Mouse (Mus musculus) thymus, adult 2 months (tissue): ENCODE measurements at regions not wholly inside any gene's neighbourhood (a gene's known extent, or its start where the extent isn't known, plus 50 kb on each side); places are given as distances from the start of the nearest gene placed in this dataset.

ENCODE experiments used
- DNase-seq: peaks from one replicate; pipeline ENCODE4 v3.0.0; 2021
- H3K27ac ChIP-seq: fragments of 200-500 bp; 2 replicates; pipeline ENCODE4 v1.5.1; 2012; ENCODE audit warnings: low read length, control low read depth; ENCODE audit not compliant: control insufficient read depth, insufficient read depth
- H3K27me3 ChIP-seq: fragments of 200-500 bp; 2 replicates; pipeline ENCODE4 v1.6.1; 2012; ENCODE audit warnings: mild to moderate bottlenecking, low read length, moderate library complexity, mixed read lengths; ENCODE audit not compliant: control insufficient read depth, insufficient read depth
- H3K36me3 ChIP-seq: fragments of 200-500 bp; 2 replicates; pipeline ENCODE4 v1.6.1; 2012; ENCODE audit warnings: mild to moderate bottlenecking, low read length, moderate library complexity; ENCODE audit not compliant: control insufficient read depth, insufficient read depth
- H3K4me1 ChIP-seq: fragments of 200-500 bp; replicated peaks from 2 replicates; pipeline ENCODE4 v1.6.1; 2012; ENCODE audit warnings: low read length; ENCODE audit not compliant: control insufficient read depth, insufficient read depth
- H3K4me3 ChIP-seq: fragments of 200-500 bp; 2 replicates; pipeline ENCODE4 v1.5.1; 2012; ENCODE audit warnings: mild to moderate bottlenecking, low read length, control low read depth, moderate library complexity; ENCODE audit not compliant: control insufficient read depth, insufficient read depth
- CTCF ChIP-seq: fragments of 200-500 bp; IDR thresholded peaks from 2 replicates; pipeline ENCODE4 v1.5.1; 2012; ENCODE audit warnings: mild to moderate bottlenecking, control low read depth, low read length, moderate library complexity, borderline replicate concordance; ENCODE audit not compliant: control insufficient read depth, poor library complexity, insufficient read depth; ENCODE audit errors: extremely low read depth
- POLR2A ChIP-seq: fragments of 200-500 bp; IDR thresholded peaks from 2 replicates; pipeline ENCODE4 v1.6.1; 2012; ENCODE audit warnings: mild to moderate bottlenecking, low read length, control low read depth, moderate library complexity; ENCODE audit not compliant: control insufficient read depth, poor library complexity, insufficient read depth; ENCODE audit errors: extremely low read depth
- WGBS: fragments of 180-500 bp; shearing (Covaris S2); methylation state at CpG from one replicate; pipeline ENCODE4 v1.1.7; 2018; 5-methylcytosine and 5-hydroxymethylcytosine counted together

- H3K27ac ChIP-seq = no peak overlapping the region
- no peaks in the 10 kb centered on the region for H3K4me1 ChIP-seq
- H3K36me3 ChIP-seq = no peaks in the 10 kb centered on the region
- TF ChIP-seq CTCF = no peak
- TF ChIP-seq POLR2A = no peak
- WGBS = 93% methylated on average over 5 of the region's 5 CpGs
- no peak overlapping the region for H3K4me3 ChIP-seq
- no peak for DNase-seq
- no peaks in the 10 kb centered on the region for H3K27me3 ChIP-seq
Observed at GRCm38 (mm10) chr9:61265466-61265865, 106.7 kb upstream of the Tle3 start.

- 95% methylated on average over 6 of the region's 6 CpGs for WGBS
- H3K27me3 ChIP-seq = no peaks in the 10 kb centered on the region
- no peak for DNase-seq
Observed at GRCm38 (mm10) chr9:61266992-61267391, 105.2 kb upstream of the Tle3 start.

GRCm38 (mm10) chr9:61267541-61267940 is 104.6 kb upstream of the Tle3 start:
- H3K4me3 ChIP-seq = no peak overlapping the region
- no peak overlapping the region for H3K27ac ChIP-seq
- 85% methylated on average over 4 of the region's 4 CpGs for WGBS
- H3K27me3 ChIP-seq = no peaks in the 10 kb centered on the region
- TF ChIP-seq CTCF = no peak
- no peak for TF ChIP-seq POLR2A
- no peaks in the 10 kb centered on the region for H3K4me1 ChIP-seq
- no peak for DNase-seq
- no peaks in the 10 kb centered on the region for H3K36me3 ChIP-seq

More at GRCm38 (mm10) chr9:61266992-61267391, 105.2 kb upstream of the Tle3 start:
- Histone ChIP-seq H3K36me3 (no peaks in the 10 kb centered on the region), H3K27ac (no peak overlapping the region), H3K4me3 (no peak overlapping the region), H3K4me1 (no peaks in the 10 kb centered on the region)
- TF ChIP-seq CTCF (no peak), POLR2A (no peak)

GRCm38 (mm10) chr9:61268162-61268561 is 104.0 kb upstream of the Tle3 start:
- H3K36me3 ChIP-seq = no peaks in the 10 kb centered on the region
- TF ChIP-seq CTCF (no peak), POLR2A (no peak)
- WGBS = 100% methylated on average over 2 of the region's 2 CpGs
- no peaks in the 10 kb centered on the region for H3K4me1 ChIP-seq
- H3K27me3 ChIP-seq = no peaks in the 10 kb centered on the region
- H3K27ac ChIP-seq = no peak overlapping the region
- no peak for DNase-seq
- H3K4me3 ChIP-seq = no peak overlapping the region

- Histone ChIP-seq H3K27ac (no peak overlapping the region), H3K4me3 (no peak overlapping the region), H3K4me1 (no peaks in the 10 kb centered on the region), H3K27me3 (no peaks in the 10 kb centered on the region), H3K36me3 (no peaks in the 10 kb centered on the region)
- no peak for DNase-seq
- WGBS = 93% methylated on average over 2 of the region's 2 CpGs
- TF ChIP-seq POLR2A (no peak), CTCF (no peak)
Observed at GRCm38 (mm10) chr9:61268681-61269080, 103.5 kb upstream of the Tle3 start.

GRCm38 (mm10) chr9:61269151-61269870 is 102.9 kb upstream of the Tle3 start:
- H3K27me3 ChIP-seq = no peaks in the 10 kb centered on the region
- 96% methylated on average over 5 of the region's 5 CpGs for WGBS
- H3K36me3 ChIP-seq = no peaks in the 10 kb centered on the region
- H3K27ac ChIP-seq = no peak overlapping the region
- TF ChIP-seq CTCF = no peak
- TF ChIP-seq POLR2A = no peak
- H3K4me3 ChIP-seq = no peak overlapping the region
- no peaks in the 10 kb centered on the region for H3K4me1 ChIP-seq
- DNase-seq = no peak

GRCm38 (mm10) chr9:61271243-61271642 is 100.9 kb upstream of the Tle3 start:
- no peaks in the 10 kb centered on the region for H3K36me3 ChIP-seq
- H3K4me1 ChIP-seq = no peaks in the 10 kb centered on the region
- H3K27me3 ChIP-seq = no peaks in the 10 kb centered on the region
- TF ChIP-seq CTCF = no peak
- no peak for TF ChIP-seq POLR2A
- no peak overlapping the region for H3K27ac ChIP-seq
- WGBS = 100% methylated on average over 1 of the region's 1 CpGs
- H3K4me3 ChIP-seq = no peak overlapping the region
- no peak for DNase-seq
